Mouse (Mus musculus): ENCODE data around the gene Hivep2.

DNA sequence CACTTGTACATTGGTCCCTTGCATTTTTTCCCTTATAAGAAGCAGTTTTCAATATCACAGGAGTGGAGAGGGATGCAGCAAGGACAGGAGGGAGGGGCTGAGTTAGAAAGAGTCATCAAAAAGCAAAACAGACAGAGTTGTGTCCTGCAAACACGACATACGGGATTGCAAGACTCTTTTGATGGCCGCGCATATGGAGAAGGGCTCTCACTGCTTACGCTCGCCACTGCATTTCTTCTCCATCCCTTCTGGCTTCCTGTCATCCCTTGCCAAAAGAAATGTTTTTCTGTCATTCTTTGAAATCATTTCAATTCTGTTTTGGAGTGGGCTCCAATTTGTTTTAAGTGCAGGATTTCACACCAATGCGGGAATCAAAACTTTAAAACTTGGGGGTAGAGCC is 233.5 kb downstream of the Hivep2 start:
- TF ChIP-seq CTCF (IDR thresholded peaks at IDR 0.05; ENCODE audit: borderline replicate concordance, control insufficient read depth, extremely low read depth, insufficient read depth, low read length, poor library complexity) (no peak), POLR2A (IDR thresholded peaks at IDR 0.05; ENCODE audit: control insufficient read depth, extremely low read depth, insufficient read depth, low read length, poor library complexity) (no peak)
